Mouse (Mus musculus) midbrain, postnatal 0 days (tissue): Measurements from ENCODE around the gene F2r. TPM values are rescaled to one million over a fixed set of nuclear protein-coding genes. Genes with fewer than 3 reads are reported as not detected.

Experiments used
- ATAC-seq: fragments of 200-750 bp; cut with Nextera tagmentation; 2 replicates; pipeline ENCODE4 v1.8.0; 2017; ENCODE audit warnings: moderate number of reproducible peaks, mild to moderate bottlenecking, moderate TSS enrichment, moderate library complexity; ENCODE audit not compliant: low FRiP score
- DNase-seq: peaks from one replicate; pipeline ENCODE4 v3.0.0-alpha.2; 2015; ENCODE audit warnings: low spot score
- H3K27ac ChIP-seq: fragments of 300-500 bp; sonication (generic); 2 replicates; pipeline ENCODE4 v1.5.1; 2014; ENCODE audit warnings: low read depth, mild to moderate bottlenecking, low read length, mixed read lengths
- H3K27me3 ChIP-seq: fragments of 300-500 bp; sonication (generic); 2 replicates; pipeline ENCODE4 v1.6.1; 2014; ENCODE audit warnings: low read length, control low read depth, mixed read lengths; ENCODE audit not compliant: insufficient read depth
- H3K36me3 ChIP-seq: fragments of 300-500 bp; sonication (generic); 2 replicates; pipeline ENCODE4 v1.6.1; 2014; ENCODE audit warnings: low read length, control low read depth, mixed read lengths; ENCODE audit not compliant: insufficient read depth
- H3K4me1 ChIP-seq: fragments of 300-500 bp; sonication (generic); 2 replicates; pipeline ENCODE4 v1.6.1; 2014; ENCODE audit warnings: mild to moderate bottlenecking, control low read depth, antibody characterized with exemption, low read length, mixed read lengths; ENCODE audit not compliant: insufficient read depth
- H3K4me2 ChIP-seq: fragments of 300-500 bp; sonication (generic); 2 replicates; pipeline ENCODE4 v1.6.1; 2014; ENCODE audit warnings: low read depth, mild to moderate bottlenecking, low read length, mixed read lengths; ENCODE audit not compliant: poor library complexity, severe bottlenecking
- H3K4me3 ChIP-seq: fragments of 300-500 bp; sonication (generic); 2 replicates; pipeline ENCODE4 v1.5.1; 2014; ENCODE audit warnings: low read depth, mild to moderate bottlenecking, low read length, moderate library complexity
- H3K9ac ChIP-seq: fragments of 300-500 bp; sonication (generic); replicated peaks from 2 replicates; pipeline ENCODE4 v1.6.1; 2014; ENCODE audit warnings: mild to moderate bottlenecking, low read length, moderate library complexity, mixed read lengths; ENCODE audit not compliant: poor library complexity, severe bottlenecking
- H3K9me3 ChIP-seq: fragments of 300-500 bp; sonication (generic); 2 replicates; pipeline ENCODE4 v1.6.1; 2016; ENCODE audit warnings: low read length, control low read depth
- CTCF ChIP-seq: IDR thresholded peaks from 2 replicates; pipeline ENCODE4 v1.5.1; 2016; ENCODE audit warnings: antibody characterized with exemption, mild to moderate bottlenecking
- WGBS: fragments of 180-500 bp; shearing (Covaris S2); extraction: QIAGEN DNeasy Blood & Tissue Kit; methylation state at CpG from one replicate; pipeline ENCODE4 v1.1.7; 2014; 5-methylcytosine and 5-hydroxymethylcytosine counted together
- polyA plus RNA-seq: library from polyadenylated mRNA; unstranded; fragments of >200 nt; fragmentation: Nextera tagmentation; extraction: Ambion mirVana; gene quantifications from 2 replicates; pipeline ENCODE4 v1.2.1, GENCODE M21; 2015
- total RNA-seq: library from RNA; depleted of rRNA; stranded (reverse); fragments of >200 nt; gene quantifications from 2 replicates; pipeline ENCODE4 v1.2.3, GENCODE M21; 2014; rRNA removed

Gene F2r
- total RNA-seq (36.3 and 48.3 TPM in 2 replicates), polyA plus RNA-seq (27.3 and 28.8 TPM in 2 replicates)

- H3K9me3 ChIP-seq: no peaks in the 10 kb centered on the region
- ATAC-seq (peak; percentile 84), DNase-seq (peak; percentile 76)
- peak within 1 kb of the TSS; percentile 79 for H3K4me3 ChIP-seq
- peak within 1 kb of the TSS; percentile 97 for H3K4me2 ChIP-seq
- no peaks in the 10 kb centered on the region for H3K27me3 ChIP-seq
- TF ChIP-seq CTCF: no peak
- whole genome bisulfite sequencing: 0% methylated on average over 36 of the region's 42 CpGs
- H3K36me3 ChIP-seq: no peaks in the 10 kb centered on the region
- peak within 1 kb of the TSS; percentile 74 for H3K9ac ChIP-seq
- no peaks in the 10 kb centered on the region for H3K4me1 ChIP-seq
- H3K27ac ChIP-seq: peak within 1 kb of the TSS; percentile 38; the same call in 1 of the 2 replicates
Measured at GRCm38 (mm10) chr13:95618309-95618712, at the start of gene F2r. F2r (minus strand) TSS chr13:95618487.

- DNase-seq (peak; percentile 36), ATAC-seq (no peak)
- Histone ChIP-seq H3K4me3 (no peak overlapping the region), H3K4me2 (no peak overlapping the region), H3K27me3 (no peaks in the 10 kb centered on the region), H3K9ac (no peak overlapping the region), H3K9me3 (no peaks in the 10 kb centered on the region), H3K4me1 (no peaks in the 10 kb centered on the region), H3K27ac (no peak overlapping the region), H3K36me3 (no peaks in the 10 kb centered on the region)
- peak; percentile 73 for TF ChIP-seq CTCF
- WGBS: 29% methylated on average over 7 of the region's 7 CpGs
Measured at GRCm38 (mm10) chr13:95667260-95667659, 49.0 kb upstream of the F2r start.

- H3K4me3 ChIP-seq: no peak overlapping the region
- no peak overlapping the region for H3K4me2 ChIP-seq
- no peak overlapping the region for H3K27ac ChIP-seq
- TF ChIP-seq CTCF: no peak
- H3K9me3 ChIP-seq: no peaks in the 10 kb centered on the region
- H3K9ac ChIP-seq: no peak overlapping the region
- no peaks in the 10 kb centered on the region for H3K4me1 ChIP-seq
- ATAC-seq: no peak
- no peaks in the 10 kb centered on the region for H3K36me3 ChIP-seq
- DNase-seq: no peak
- no peaks in the 10 kb centered on the region for H3K27me3 ChIP-seq
- 82% methylated on average over 13 of the region's 13 CpGs for WGBS
Measured at GRCm38 (mm10) chr13:95665644-95666356, 47.5 kb upstream of the F2r start.

GRCm38 (mm10) chr13:95663834-95664233, 45.5 kb upstream of the F2r start:
- no peaks in the 10 kb centered on the region for H3K36me3 ChIP-seq
- no peaks in the 10 kb centered on the region for H3K4me1 ChIP-seq
- no peak overlapping the region for H3K4me3 ChIP-seq
- no peak overlapping the region for H3K4me2 ChIP-seq
- no peak for ATAC-seq
- no peak overlapping the region for H3K27ac ChIP-seq
- no peak for DNase-seq
- H3K27me3 ChIP-seq: no peaks in the 10 kb centered on the region
- no peak overlapping the region for H3K9ac ChIP-seq
- no peaks in the 10 kb centered on the region for H3K9me3 ChIP-seq
- WGBS: 97% methylated on average over 4 of the region's 4 CpGs
- no peak for TF ChIP-seq CTCF

GRCm38 (mm10) chr13:95659432-95659831, 41.1 kb upstream of the F2r start:
- no peak overlapping the region for H3K9ac ChIP-seq

GRCm38 (mm10) chr13:95657171-95657570, 38.9 kb upstream of the F2r start:
- Histone ChIP-seq H3K4me1 (no peaks in the 10 kb centered on the region), H3K27ac (no peak overlapping the region), H3K9ac (no peak overlapping the region), H3K36me3 (peaks cover 3% of the 10 kb centered on the region; the same call in 1 of the 2 replicates), H3K9me3 (no peaks in the 10 kb centered on the region), H3K4me2 (no peak overlapping the region), H3K4me3 (no peak overlapping the region), H3K27me3 (no peaks in the 10 kb centered on the region)
- no peak for TF ChIP-seq CTCF
- ATAC-seq (no peak), DNase-seq (no peak)
- WGBS: 67% methylated on average over 9 of the region's 9 CpGs

More at GRCm38 (mm10) chr13:95659432-95659831, 41.1 kb upstream of the F2r start:
- H3K27ac ChIP-seq: no peak overlapping the region
- H3K36me3 ChIP-seq: peaks cover 3% of the 10 kb centered on the region; the same call in 1 of the 2 replicates
- ATAC-seq (no peak), DNase-seq (no peak)
- H3K4me2 ChIP-seq: no peak overlapping the region
- 78% methylated on average over 7 of the region's 7 CpGs for WGBS
- no peaks in the 10 kb centered on the region for H3K27me3 ChIP-seq
- no peak for TF ChIP-seq CTCF
- H3K4me1 ChIP-seq: no peaks in the 10 kb centered on the region
- H3K9me3 ChIP-seq: no peaks in the 10 kb centered on the region
- H3K4me3 ChIP-seq: no peak overlapping the region
